Mouse (Mus musculus) heart, embryonic 11.5 days (tissue): ENCODE data around the gene Olfr1417. TPM values are rescaled to one million over a fixed set of nuclear protein-coding genes. Genes with fewer than 3 reads are reported as not detected.
A peak's percentile ranks its signal among the peaks of the same experiment; 100 is the strongest.
"Not testable (repeated sequence)": the region's sequence is repeated elsewhere in the genome, so short reads cannot be mapped to it uniquely, and the experiment has no call there.

Experiments
- ATAC-seq: fragments of 200-750 bp; cut with Nextera tagmentation; replicated peaks from 2 replicates; pipeline ENCODE4 v1.8.0; 2017; ENCODE audit warnings: moderate library complexity; ENCODE audit not compliant: insufficient number of reproducible peaks, low FRiP score, low TSS enrichment
- H3K27ac ChIP-seq: fragments of 300-500 bp; sonication (generic); 2 replicates; pipeline ENCODE4 v1.5.1; 2014; ENCODE audit warnings: mild to moderate bottlenecking, low read depth, low read length
- H3K27me3 ChIP-seq: fragments of 300-500 bp; sonication (generic); 2 replicates; pipeline ENCODE4 v1.6.1; 2014; ENCODE audit warnings: mild to moderate bottlenecking, low read length, mixed read lengths; ENCODE audit not compliant: control insufficient read depth, insufficient read depth
- H3K36me3 ChIP-seq: fragments of 300-500 bp; sonication (generic); 2 replicates; pipeline ENCODE4 v1.6.1; 2014; ENCODE audit warnings: mild to moderate bottlenecking, low read length, moderate library complexity, mixed read lengths; ENCODE audit not compliant: control insufficient read depth, insufficient read depth
- H3K4me1 ChIP-seq: fragments of 300-500 bp; sonication (generic); 2 replicates; pipeline ENCODE4 v1.6.1; 2014; ENCODE audit warnings: low read length; ENCODE audit not compliant: control insufficient read depth, insufficient read depth
- H3K4me2 ChIP-seq: fragments of 300-500 bp; sonication (generic); 2 replicates; pipeline ENCODE4 v1.6.1; 2014; ENCODE audit warnings: mild to moderate bottlenecking, moderate library complexity
- H3K4me3 ChIP-seq: fragments of 300-500 bp; sonication (generic); 2 replicates; pipeline ENCODE4 v1.5.1; 2014; ENCODE audit warnings: low read depth, low read length
- H3K9ac ChIP-seq: fragments of 300-500 bp; sonication (generic); 2 replicates; pipeline ENCODE4 v1.6.1; 2014; ENCODE audit warnings: mild to moderate bottlenecking, low read depth, low read length, moderate library complexity
- H3K9me3 ChIP-seq: fragments of 300-500 bp; sonication (generic); replicated peaks from 2 replicates; pipeline ENCODE4 v1.6.1; 2016; ENCODE audit warnings: low read length; ENCODE audit not compliant: control insufficient read depth
- WGBS: fragments of 180-500 bp; shearing (Covaris S2); extraction: QIAGEN DNeasy Blood & Tissue Kit; methylation state at CpG from one replicate; pipeline ENCODE4 v1.1.7; 2014; ENCODE audit not compliant: insufficient replicate concordance; 5-methylcytosine and 5-hydroxymethylcytosine counted together
- polyA plus RNA-seq: library from polyadenylated mRNA; unstranded; fragments of >200 nt; fragmentation: Nextera tagmentation; extraction: Ambion mirVana; gene quantifications from 2 replicates; pipeline ENCODE4 v1.2.1, GENCODE M21; 2014

Olfr1417 gene
- polyA plus RNA-seq, result 0.15 TPM in 1 of 2 replicates, not detected in the other

GRCm38 (mm10) chr19:11839119-11839518 is at the start of gene Olfr1417:
TSS of gene Olfr1417 (minus strand) at chr19:11839219.
- H3K4me1 ChIP-seq, result no peaks in the 10 kb centered on the region
- no peaks in the 10 kb centered on the region for H3K36me3 ChIP-seq
- no peak within 1 kb of the TSS for H3K9ac ChIP-seq
- no peak within 1 kb of the TSS for H3K4me3 ChIP-seq
- no peaks in the 10 kb centered on the region for H3K27me3 ChIP-seq
- no peaks in the 10 kb centered on the region for H3K9me3 ChIP-seq
- no peak within 1 kb of the TSS for H3K27ac ChIP-seq
- no peak within 1 kb of the TSS for H3K4me2 ChIP-seq
- 82% methylated on average over 4 of the region's 4 CpGs for WGBS
- ATAC-seq, result no peak

- whole genome bisulfite sequencing, result 15% methylated on average over 1 of the region's 1 CpGs
- Histone ChIP-seq H3K4me1 (no peaks in the 10 kb centered on the region), H3K9me3 (no peaks in the 10 kb centered on the region), H3K4me2 (no peak within 1 kb of the TSS), H3K9ac (no peak within 1 kb of the TSS), H3K27me3 (no peaks in the 10 kb centered on the region), H3K36me3 (no peaks in the 10 kb centered on the region), H3K4me3 (no peak within 1 kb of the TSS), H3K27ac (no peak within 1 kb of the TSS)
- ATAC-seq, result no peak
Measured at GRCm38 (mm10) chr19:11886265-11886664, 47.2 kb upstream of the Olfr1417 start, which contains the start of gene Olfr1420. TSS of gene Olfr1420 (plus strand) at chr19:11886565.

GRCm38 (mm10) chr19:11878404-11878803 is 39.4 kb upstream of the Olfr1417 start:
- H3K4me1 ChIP-seq, H3K36me3 ChIP-seq, H3K27me3 ChIP-seq, ATAC-seq, H3K9me3 ChIP-seq, H3K9ac ChIP-seq, H3K4me3 ChIP-seq, H3K27ac ChIP-seq: not testable (repeated sequence)
- peak overlapping the region; percentile 42 for H3K4me2 ChIP-seq
- WGBS, result 39% methylated on average over 22 of the region's 22 CpGs

DNA sequence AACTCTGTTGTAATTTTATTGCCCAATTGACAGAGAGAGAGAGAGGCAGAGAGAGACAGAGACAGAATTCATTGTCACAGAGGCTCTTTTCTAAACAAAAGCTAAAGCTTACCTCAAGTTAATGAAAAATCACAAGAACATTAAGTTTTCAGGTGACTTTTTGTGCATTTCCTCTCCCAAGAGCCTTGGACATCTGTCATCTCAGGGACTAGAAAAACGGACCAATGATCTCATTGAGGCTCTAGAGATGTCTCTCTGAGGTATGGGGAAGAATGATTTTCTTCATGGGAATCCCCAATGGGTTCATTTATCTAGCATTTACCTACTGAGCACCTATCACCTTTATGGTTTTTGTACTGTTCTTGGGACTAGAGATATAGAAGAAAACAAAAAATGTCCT is 36.0 kb upstream of the Olfr1417 start, which contains the start of gene Olfr1419:
Gene Olfr1419, minus strand, starts transcription at position 101 of the 400 bp plus-strand sequence.
- no peaks in the 10 kb centered on the region for H3K4me1 ChIP-seq
- ATAC-seq, result no peak
- no peak within 1 kb of the TSS for H3K27ac ChIP-seq
- H3K4me2 ChIP-seq, result no peak within 1 kb of the TSS
- no peaks in the 10 kb centered on the region for H3K36me3 ChIP-seq
- H3K9me3 ChIP-seq, result no peaks in the 10 kb centered on the region
- no peak within 1 kb of the TSS for H3K4me3 ChIP-seq
- no peak within 1 kb of the TSS for H3K9ac ChIP-seq
- WGBS, result 49% methylated on average over 1 of the region's 1 CpGs
- H3K27me3 ChIP-seq, result no peaks in the 10 kb centered on the region

- WGBS, result 69% methylated on average over 2 of the region's 2 CpGs
- no peak for ATAC-seq
- no peaks in the 10 kb centered on the region for H3K27me3 ChIP-seq
- H3K36me3 ChIP-seq, result no peaks in the 10 kb centered on the region
- no peaks in the 10 kb centered on the region for H3K4me1 ChIP-seq
- H3K27ac ChIP-seq, result no peak overlapping the region
- H3K9me3 ChIP-seq, result no peaks in the 10 kb centered on the region
- no peak overlapping the region for H3K9ac ChIP-seq
- H3K4me2 ChIP-seq, result no peak overlapping the region
- H3K4me3 ChIP-seq, result no peak overlapping the region
Measured at GRCm38 (mm10) chr19:11867837-11868236, 28.8 kb upstream of the Olfr1417 start.

DNA sequence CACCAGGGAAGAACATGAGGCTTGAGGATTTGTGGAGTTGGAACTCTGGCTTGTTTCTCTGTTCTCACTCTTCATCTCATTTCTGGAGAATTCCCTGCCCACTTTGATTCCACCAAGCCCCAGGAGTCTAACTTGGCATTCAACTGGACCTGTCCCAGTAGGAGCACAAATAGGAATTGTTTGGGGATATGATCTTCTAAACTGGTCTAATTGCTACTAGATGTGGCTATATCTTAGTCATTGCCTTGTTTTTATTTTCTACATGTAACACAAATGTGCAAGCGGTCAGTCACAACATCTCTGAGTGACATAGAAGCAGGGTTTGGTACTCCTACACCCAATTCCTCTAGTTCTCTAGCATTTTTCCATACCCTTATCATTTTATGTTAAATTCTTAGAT is 21.9 kb upstream of the Olfr1417 start, which contains the start of gene Olfr1418:
Gene Olfr1418, minus strand, starts transcription at position 101 of the 400 bp plus-strand sequence.
- H3K9ac ChIP-seq, result no peak within 1 kb of the TSS
- H3K4me1 ChIP-seq, result no peaks in the 10 kb centered on the region
- no peaks in the 10 kb centered on the region for H3K9me3 ChIP-seq
- WGBS, result 90% methylated on average over 1 of the region's 1 CpGs
- H3K27ac ChIP-seq, result no peak within 1 kb of the TSS
- ATAC-seq, result no peak
- no peak within 1 kb of the TSS for H3K4me2 ChIP-seq
- no peaks in the 10 kb centered on the region for H3K36me3 ChIP-seq
- H3K4me3 ChIP-seq, result no peak within 1 kb of the TSS
- no peaks in the 10 kb centered on the region for H3K27me3 ChIP-seq

DNA sequence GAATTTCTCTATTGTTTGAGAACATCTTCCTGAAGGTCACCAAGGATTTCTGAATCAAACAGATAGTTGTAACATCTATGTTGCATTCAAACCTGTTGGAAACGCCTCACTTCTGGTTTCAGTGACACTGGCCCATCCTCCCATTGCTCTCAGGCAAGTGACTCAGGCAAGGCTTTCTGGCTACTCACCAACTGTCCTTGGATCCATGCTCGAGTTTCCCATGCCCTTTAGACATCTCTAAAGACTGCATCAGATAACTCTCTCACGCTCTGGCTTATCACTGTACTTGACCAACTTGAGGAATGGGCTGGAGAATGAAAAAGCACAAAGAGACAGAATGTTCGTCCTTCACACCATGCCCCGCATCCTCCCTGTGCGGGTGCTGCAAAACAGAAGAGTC is 17.5 kb upstream of the Olfr1417 start:
- Histone ChIP-seq H3K4me3 (no peak overlapping the region), H3K27ac (no peak overlapping the region), H3K36me3 (no peaks in the 10 kb centered on the region), H3K4me1 (no peaks in the 10 kb centered on the region), H3K4me2 (no peak overlapping the region), H3K27me3 (no peaks in the 10 kb centered on the region), H3K9me3 (no peaks in the 10 kb centered on the region), H3K9ac (no peak overlapping the region)
- WGBS, result 57% methylated on average over 6 of the region's 6 CpGs
- ATAC-seq, result no peak

DNA sequence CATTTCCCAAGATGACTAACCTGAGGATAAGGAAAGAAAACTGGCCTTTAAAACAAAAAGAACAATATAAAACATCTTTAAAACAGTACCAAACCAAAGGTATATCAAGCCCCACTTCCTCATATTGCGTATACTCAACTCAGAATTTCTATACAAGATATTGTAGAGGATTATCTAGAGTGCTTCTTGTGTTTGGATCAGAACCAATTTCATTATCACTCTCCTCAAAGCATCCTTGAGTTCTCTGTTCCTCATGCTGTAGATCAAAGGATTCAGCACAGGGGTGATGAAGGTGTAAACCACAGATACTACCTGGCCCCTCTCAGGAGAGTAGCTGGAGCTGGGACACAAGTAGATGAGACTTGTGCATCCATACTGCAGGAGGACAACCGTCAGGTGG is 15.8 kb upstream of the Olfr1417 start:
- H3K9me3 ChIP-seq, result no peaks in the 10 kb centered on the region
- no peak for ATAC-seq
- H3K9ac ChIP-seq, result no peak overlapping the region
- H3K4me1 ChIP-seq, result no peaks in the 10 kb centered on the region
- H3K27me3 ChIP-seq, result no peaks in the 10 kb centered on the region
- no peaks in the 10 kb centered on the region for H3K36me3 ChIP-seq
- WGBS, result 86% methylated on average over 2 of the region's 2 CpGs
- no peak overlapping the region for H3K27ac ChIP-seq
- no peak overlapping the region for H3K4me2 ChIP-seq
- H3K4me3 ChIP-seq, result no peak overlapping the region

DNA sequence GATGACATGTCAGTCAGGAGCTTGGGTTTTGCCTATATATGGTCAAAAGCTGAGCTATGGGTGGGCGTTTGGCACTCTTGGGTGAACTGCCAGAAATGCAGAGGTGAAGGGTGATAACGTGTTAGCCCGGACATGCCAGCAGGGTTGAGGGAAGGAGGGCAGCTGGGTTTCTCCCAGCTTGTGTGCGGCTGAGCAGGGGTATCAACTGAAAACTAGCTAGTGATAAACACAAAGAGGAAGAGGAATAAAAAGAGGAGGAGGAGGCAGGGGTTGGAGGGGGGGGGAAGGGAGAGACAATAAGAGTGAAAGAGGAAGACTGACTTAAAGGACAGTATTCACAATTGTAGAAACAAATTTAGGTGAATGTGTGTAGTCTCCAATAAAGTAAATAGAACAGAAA is 13.6 kb upstream of the Olfr1417 start:
- H3K4me3 ChIP-seq, result no peak overlapping the region
- no peaks in the 10 kb centered on the region for H3K36me3 ChIP-seq
- no peak overlapping the region for H3K4me2 ChIP-seq
- no peak overlapping the region for H3K9ac ChIP-seq
- no peaks in the 10 kb centered on the region for H3K9me3 ChIP-seq
- H3K27me3 ChIP-seq, result no peaks in the 10 kb centered on the region
- no peak overlapping the region for H3K27ac ChIP-seq
- no peaks in the 10 kb centered on the region for H3K4me1 ChIP-seq
- no peak for ATAC-seq
- WGBS, result 32% methylated on average over 4 of the region's 4 CpGs
